In genomic region chr14:30825476-30826131, GRCm38 (mm10) we compare ENCODE assay signal across 8 mouse cellular contexts. TPM values are rescaled to one million over a fixed set of nuclear protein-coding genes. Genes with fewer than 3 reads are reported as not detected.
DNase-seq lines count a peak whose midpoint lies in the region; ATAC-seq lines count a peak whose summit lies in the region.

Tmem110 (plus strand) TSS chr14:30825590.

- H3K27ac ChIP-seq in hindbrain, embryonic 11.5 days (ENCODE audit: low read depth, low read length): peak within 1 kb of the TSS; percentile 54

- no peaks in the 10 kb centered on the region for H3K27me3 ChIP-seq in hindbrain, embryonic 11.5 days (ENCODE audit: control insufficient read depth, insufficient read depth, low read length)

- peak; percentile 74 for DNase-seq in MN1 (ENCODE audit: low spot score)
- peak; percentile 91 for DNase-seq in cerebellum, adult 9-10 months
- peak; percentile 53 to 90 for DNase-seq in frontal cortex, adult 2 months (ENCODE audit: extremely low spot score in 1 of 2, low spot score in 1 of 2)
- peak; percentile 86 for DNase-seq in hindbrain, embryonic 11.5 days (ENCODE audit: low spot score)
- DNase-seq in layer of hippocampus, postnatal 14 days (ENCODE audit: low spot score in 2 of 2): peak; percentile 84 to 87
- peak; percentile 89 for DNase-seq in lung, postnatal 14 days
- peak; percentile 66 for DNase-seq in retina, adult 2 months (ENCODE audit: low read depth, low spot score)
- DNase-seq in thymus, postnatal 36 days: peak; percentile 89 to 90

- peak; percentile 96 for ATAC-seq in hindbrain, embryonic 11.5 days (ENCODE audit: low FRiP score)

- no peaks in the 10 kb centered on the region for H3K36me3 ChIP-seq in hindbrain, embryonic 11.5 days (ENCODE audit: control insufficient read depth, insufficient read depth, low read length)

- H3K9ac ChIP-seq in hindbrain, embryonic 11.5 days (ENCODE audit: low read depth, low read length): peak within 1 kb of the TSS; percentile 85

- no peaks in the 10 kb centered on the region for H3K4me1 ChIP-seq in hindbrain, embryonic 11.5 days (replicated peaks; ENCODE audit: control insufficient read depth, insufficient read depth, low read length)

- peak within 1 kb of the TSS; percentile 81 for H3K4me3 ChIP-seq in hindbrain, embryonic 11.5 days (ENCODE audit: low read depth, low read length)

- 1% methylated on average over 57 of the region's 68 CpGs for WGBS in hindbrain, embryonic 11.5 days

- no peaks in the 10 kb centered on the region for H3K9me3 ChIP-seq in hindbrain, embryonic 11.5 days (ENCODE audit: control insufficient read depth, low read length)

- peak within 1 kb of the TSS; percentile 76 for H3K4me2 ChIP-seq in hindbrain, embryonic 11.5 days (replicated peaks; ENCODE audit: low read depth, low read length)

RNA-seq across cellular contexts. Expression of gene Tmem110, which starts in this region (rescaled TPM):
- polyA plus RNA-seq in frontal cortex, adult 2 months (2012; rRNA removed): 32.6 and 33.3 TPM in 2 replicates
- 17.2 and 23.3 TPM in 2 replicates for polyA plus RNA-seq in hindbrain, embryonic 11.5 days (2014; fragmentation: Nextera tagmentation; extraction: Ambion mirVana)
- total RNA-seq in layer of hippocampus, postnatal 14 days (2021): 10 to 100 TPM; 18.2 to 20.3 TPM

Comparison
In these comparisons a context has a peak if more than half of its experiments do, and no peak if none do; other contexts are left out.
1. Peak in every context shown above with its lines: DNase-seq, ATAC-seq, H3K4me3 ChIP-seq and H3K27ac ChIP-seq.